Mouse (Mus musculus) granulocyte monocyte progenitor cell, adult 5-6 weeks (primary cell): ENCODE measurements around the gene Sgpl1. TPM values are rescaled to one million over a fixed set of nuclear protein-coding genes. Genes with fewer than 3 reads are reported as not detected.
A peak's percentile ranks its signal among the peaks of the same experiment; 100 is the strongest.

Experiments
- ATAC-seq: replicated peaks from 2 replicates; pipeline ENCODE4 v1.8.0; 2016; ENCODE audit warnings: mild to moderate bottlenecking, moderate TSS enrichment, inconsistent platforms; ENCODE audit not compliant: poor library complexity, severe bottlenecking
- total RNA-seq, 2 experiments: library from RNA; stranded (forward) in 1 of 2; stranded (reverse) in 1 of 2; fragments of 200-712, 200-1000 nt in 1 of 2; fragments of >200 nt in 1 of 2; fragmentation: Nextera tagmentation in 1 of 2; gene quantifications; 2 replicates each; pipeline ENCODE4 v1.2.3; 2014 to 2017

Sgpl1 gene
- total RNA-seq, 2 experiments from 2014 or later = 44.5 to 48.2 TPM

DNA sequence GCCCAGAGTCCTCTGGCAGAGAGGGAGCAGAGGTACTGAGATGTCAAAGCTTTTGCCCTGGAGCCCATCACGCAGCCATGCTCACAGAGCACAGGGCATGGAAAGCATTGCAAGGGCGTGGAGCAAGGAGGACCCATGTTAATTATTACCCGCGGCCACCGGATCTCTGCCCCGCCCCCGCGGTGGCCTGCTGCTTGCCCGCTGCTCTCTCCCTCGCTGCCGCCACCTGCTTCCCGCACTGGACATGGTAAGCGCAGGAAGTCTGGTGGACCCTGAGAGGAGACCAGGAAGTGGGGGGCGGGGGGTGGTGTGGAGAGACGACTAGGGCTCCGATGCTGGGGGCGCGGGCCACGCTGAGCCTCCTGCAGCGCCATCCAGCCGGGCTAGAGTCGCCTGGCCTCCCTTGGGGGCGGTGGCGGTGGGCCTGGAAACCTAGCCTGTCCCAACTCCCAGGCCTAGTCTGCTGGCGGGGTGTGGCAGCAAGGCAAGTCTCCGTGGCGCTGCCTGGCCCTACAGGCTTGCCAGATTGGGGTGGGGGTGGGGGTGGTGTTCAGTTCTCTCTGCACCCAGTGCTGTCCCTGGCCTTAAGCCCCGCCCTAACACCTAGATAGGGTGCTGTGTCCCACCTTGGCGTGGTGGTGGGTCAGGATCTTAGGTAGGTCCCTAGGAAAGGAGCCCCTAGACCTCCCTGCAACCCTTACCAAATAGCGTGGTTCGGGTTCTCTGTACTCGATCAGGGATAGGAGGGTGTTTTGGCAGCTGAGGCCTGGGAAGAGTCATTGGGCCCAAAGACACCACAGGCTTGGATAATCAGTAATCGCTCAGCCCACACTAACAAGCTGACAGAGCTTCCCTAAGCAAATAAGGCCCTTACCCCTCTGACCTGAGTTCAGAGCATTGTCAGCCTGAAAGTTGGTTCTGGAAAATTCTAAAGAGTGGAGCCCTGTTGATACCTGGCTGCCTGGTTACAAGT, 58.0 kb downstream of the Sgpl1 start, which contains the start of gene Pcbd1:
Gene Pcbd1 (plus strand): TSS at position 162 of the 973 bp plus-strand sequence.
- peak; percentile 88 for ATAC-seq

DNA sequence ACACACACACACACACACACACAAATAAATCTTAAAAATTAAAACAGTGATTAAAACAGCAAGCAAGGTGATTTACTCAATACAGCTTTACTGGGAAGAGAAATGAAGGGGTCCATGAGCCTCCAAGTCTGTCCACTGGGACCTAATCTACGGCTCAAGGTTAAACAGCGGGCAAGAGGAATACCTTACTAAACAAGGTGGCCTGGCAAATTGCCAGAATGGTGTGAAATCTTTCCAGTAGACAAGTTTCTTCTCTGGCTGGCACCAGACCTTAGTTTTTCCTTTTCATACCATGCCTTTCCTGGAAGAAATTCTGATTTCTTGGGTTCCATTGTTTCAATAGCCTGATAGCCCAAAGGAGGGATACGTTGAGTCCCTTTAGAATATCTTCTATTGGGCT, 59.0 kb downstream of the Sgpl1 start:
- ATAC-seq = no peak

- ATAC-seq = no peak
These were observed 61.0 kb downstream of the Sgpl1 start for GRCm38 (mm10) chr10:61086502-61086901.

DNA sequence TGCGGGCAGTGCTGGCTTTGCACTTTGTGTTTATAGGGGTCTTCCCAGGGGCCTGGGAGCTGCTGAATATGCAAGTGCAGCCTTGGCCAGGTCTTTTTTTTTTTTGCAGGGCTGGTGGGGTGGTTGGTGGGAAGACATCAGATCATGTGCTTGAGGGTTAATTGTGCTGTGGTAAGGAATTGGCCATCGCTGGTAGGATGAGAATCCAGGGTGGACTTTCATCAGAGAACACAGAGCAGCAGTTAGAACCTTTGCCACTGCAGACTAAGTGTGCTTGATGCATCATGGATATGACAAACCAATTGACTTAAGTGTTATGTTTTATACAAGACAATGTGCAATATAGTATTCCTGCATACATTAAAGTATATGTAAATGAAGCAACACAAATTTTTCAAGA, 62.1 kb downstream of the Sgpl1 start:
- no peak for ATAC-seq

GRCm38 (mm10) chr10:61080931-61081255, 66.6 kb downstream of the Sgpl1 start:
- no peak for ATAC-seq

DNA sequence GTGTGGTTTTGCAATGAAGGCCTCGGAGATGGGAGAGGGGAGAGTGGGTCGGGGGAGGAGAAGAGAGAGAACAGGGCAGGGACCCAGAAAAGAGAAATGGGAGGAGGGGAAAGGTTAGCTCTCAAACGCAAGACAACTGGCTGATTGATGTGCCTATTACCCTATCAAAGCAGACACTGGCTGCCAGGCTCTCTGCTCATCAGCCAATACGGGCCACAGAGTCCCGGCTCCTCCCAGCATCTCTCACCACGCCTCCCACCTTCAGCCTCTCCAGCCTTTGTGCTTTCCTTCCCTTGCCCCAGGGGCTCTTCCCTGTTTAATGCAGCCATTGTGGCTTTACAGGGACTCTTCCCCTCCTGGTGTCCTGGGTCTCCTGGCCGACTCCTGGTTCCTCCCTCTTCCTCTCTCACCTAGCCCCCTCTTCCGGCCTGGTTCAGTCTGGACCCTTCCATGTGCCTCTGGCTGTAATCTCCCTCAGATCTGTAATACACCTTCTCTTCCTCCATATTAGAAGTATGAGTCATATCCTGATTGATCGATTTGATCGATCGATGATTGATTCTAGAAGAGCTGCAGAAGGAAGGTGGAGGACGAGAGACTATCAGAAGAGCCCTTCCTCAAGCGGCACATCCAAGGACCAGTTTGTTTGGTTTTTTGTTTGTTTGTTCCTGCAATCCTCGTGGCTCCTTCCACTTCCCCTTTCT, 67.1 kb downstream of the Sgpl1 start:
- ATAC-seq = peak; percentile 78

DNA sequence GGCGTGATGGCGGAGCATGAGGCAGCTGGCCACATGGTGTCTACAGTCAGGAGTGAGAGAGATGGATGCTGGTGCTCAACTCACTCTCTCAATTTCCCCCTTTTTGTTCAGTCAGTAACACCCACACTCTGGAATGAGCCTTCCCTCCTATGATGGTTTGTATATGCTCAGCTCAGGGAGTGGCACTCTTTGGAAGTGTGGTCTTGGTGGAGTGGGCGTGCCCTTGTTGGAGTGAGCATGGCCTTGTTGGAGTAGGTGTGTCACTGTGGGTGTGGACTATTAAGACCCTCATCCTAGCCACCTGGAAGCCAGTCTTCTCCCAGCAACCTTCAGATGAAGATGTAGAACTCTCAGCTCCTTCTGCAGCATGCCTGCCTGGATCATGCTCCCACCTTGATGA, 71.9 kb downstream of the Sgpl1 start:
- no peak for ATAC-seq

DNA sequence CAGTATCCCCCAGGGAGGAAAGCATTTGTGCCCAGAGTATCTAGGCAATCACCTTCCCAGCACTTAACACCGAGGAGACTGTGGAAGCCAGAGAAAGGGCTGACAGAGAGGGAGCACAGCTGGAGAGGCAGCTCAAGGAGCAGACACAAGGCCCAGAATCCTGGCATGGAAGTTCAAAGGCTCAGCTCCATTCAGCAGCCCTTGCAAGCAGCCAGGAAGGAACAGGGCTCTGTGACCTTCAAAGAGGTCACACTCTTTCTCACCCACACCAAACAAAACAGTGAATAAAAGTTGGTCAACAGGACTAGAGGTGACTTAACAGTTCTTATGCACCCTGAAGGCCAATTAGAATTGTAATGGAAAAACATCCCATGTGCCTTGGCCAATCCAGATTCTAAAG, 72.9 kb downstream of the Sgpl1 start:
- no peak for ATAC-seq

GRCm38 (mm10) chr10:61072324-61072723, 75.2 kb downstream of the Sgpl1 start:
- ATAC-seq = peak; percentile 55; the same call in 1 of the 2 replicates

DNA sequence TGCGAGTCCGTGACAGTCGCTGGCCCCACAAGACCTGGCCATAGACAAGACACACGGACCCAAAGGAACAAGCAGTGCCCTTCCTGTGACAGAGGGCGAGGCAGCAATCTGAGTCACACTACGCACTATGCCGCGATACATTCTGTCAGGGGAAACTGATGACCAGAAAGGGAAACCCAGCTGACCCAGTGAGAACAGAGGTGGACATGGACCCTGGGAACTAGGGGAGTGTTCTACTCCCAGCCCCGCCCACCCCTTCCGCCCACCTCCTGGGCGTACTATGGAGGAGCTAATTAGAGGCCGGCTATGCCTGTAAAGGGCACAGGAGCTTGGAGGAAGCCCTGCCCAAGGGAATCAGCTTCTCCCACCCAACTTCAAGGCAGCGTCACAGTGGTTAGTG, 78.3 kb downstream of the Sgpl1 start:
- no peak for ATAC-seq

DNA sequence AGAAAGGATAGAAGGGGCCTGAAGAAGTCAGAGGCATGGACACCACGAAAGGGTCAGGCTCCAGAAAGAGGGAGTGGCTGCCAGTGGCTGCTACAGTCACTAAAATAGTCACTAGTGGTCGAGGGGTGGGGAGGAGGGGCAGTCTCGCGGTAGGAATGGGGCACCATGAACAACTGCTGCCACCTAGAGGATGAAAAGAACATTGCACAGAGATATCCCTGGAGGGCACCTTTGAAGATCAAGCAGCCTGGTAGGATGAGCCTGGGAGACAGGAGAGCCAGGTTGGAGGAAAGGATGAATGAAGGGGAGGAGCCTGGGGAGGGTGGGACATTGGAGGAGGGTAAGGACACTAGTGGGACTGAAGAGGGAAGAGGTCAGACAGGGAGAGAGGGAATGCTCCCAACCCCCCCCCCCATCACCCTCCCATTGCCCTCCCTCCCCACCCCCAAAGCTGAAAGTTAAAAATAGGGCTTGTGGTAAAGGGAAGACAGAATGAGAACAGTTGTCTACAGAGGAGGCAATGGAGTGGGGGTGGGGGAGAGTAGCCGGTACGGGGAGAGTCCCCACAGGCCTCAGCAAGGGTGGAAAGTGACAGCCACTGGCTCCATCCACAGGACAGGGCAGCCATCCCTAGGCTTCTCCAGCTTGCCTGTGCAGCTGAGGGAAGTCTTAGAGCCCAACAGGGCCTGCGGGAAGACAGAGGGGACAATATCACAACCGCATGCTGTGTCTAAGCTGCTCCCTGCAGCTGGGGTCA, 78.9 kb downstream of the Sgpl1 start:
- peak; percentile 57 for ATAC-seq

- no peak for ATAC-seq
These were observed 82.1 kb downstream of the Sgpl1 start for GRCm38 (mm10) chr10:61065287-61066005.

DNA sequence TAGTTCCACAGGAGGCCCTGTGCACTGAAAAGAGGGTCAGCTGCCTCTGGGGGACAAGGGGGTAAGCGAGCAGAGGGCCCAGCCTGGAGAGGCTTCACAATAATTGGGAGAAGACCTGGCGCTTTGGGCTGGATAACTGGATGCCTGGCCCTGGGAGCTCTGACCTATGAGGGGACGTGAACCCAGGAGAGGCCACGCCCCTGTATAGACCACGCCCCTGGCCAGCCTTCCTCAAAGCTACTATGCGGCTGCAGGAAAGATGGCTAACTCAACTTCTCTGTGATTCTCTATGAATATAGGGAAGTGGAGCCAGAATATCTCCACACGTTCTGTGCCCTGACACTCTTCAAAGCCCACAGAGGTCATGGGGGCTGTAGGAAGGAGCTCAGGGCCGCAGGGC, 82.9 kb downstream of the Sgpl1 start:
- peak; percentile 75 for ATAC-seq

DNA sequence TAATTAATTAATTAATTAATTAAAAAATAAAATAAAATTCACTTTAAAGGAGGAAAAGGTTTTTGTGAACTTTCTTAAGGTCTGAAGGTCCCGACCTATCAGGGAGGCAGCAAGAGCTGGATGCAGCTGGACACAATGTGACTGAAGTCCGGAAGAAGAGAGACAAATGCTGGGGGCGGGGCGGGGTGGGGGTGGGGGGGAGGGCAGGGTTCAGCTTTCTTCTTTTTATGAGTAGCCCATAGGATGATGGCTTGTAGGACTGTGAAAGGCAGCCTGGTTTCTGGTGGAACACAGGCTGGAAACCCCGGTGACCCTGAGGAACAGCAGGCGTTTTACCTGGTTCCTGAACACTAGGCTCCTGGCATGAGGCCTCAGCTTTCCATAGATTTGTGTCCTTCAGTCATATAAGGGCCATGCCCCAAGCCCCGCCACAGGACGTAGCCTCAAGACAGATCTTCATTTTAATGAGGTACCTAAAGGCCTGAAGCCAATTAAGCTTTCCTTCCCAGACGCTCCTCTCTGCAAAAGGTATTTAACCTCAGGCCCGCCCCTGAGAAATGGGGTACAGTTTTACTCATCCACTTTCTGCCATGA, 84.1 kb downstream of the Sgpl1 start:
- ATAC-seq = no peak

DNA sequence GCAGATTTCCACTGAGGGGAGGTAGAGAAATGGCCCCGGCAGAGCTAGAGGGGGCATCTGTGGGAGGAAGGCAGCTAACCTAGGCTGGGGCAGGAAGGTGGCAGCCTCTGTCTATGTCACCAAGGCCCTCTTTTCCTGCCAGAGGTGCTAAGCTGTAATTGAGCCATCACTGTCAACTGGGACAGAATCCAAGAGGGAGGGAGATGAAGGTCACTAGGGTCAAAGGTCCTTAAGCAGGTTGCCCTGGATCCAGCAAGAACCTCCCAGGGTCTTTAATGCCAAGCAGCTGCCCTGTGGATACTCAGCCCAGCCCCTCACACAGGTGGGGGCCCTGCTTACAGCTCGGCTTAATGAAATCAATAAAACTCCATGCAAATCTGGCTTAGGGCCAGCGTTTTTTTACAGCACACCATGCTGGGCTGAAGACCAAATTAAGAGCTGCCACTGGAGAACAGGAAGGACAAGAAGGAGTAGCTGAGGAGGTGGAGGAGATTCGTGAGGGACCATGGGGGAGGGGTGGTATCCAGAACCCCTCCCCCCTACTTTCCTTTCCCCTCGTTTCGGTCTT, 87.9 kb downstream of the Sgpl1 start:
- no peak for ATAC-seq

DNA sequence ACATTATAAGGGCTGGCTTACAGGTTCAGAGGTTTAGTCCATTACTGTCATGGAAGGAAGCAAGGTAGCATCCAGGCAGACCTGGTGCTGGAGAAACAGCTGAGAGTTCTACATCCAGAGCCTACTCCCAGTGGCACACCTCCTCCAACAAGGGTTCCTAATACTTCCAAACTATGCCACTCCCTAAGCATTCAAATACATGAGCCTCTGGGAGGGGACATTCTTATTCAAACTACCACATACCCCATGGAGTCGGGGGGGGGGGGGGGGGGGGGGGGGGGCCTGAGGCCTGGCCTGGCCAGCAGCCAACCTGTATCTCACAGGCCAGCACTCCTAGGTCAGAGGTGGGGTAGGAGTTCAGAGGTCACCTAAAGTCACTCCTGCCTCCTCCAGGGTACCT, 88.4 kb downstream of the Sgpl1 start:
- no peak for ATAC-seq

- ATAC-seq = no peak
These were observed 90.8 kb downstream of the Sgpl1 start for GRCm38 (mm10) chr10:61056661-61057060.

GRCm38 (mm10) chr10:61051993-61052613, 95.4 kb downstream of the Sgpl1 start:
- ATAC-seq = peak; percentile 84
